Mouse (Mus musculus): Measurements from ENCODE around the gene Smoc1.
A peak's percentile ranks its signal among the peaks of the same experiment; 100 is the strongest.

The Smoc1 gene

GRCm38 (mm10) chr12:81168494-81168893, 141.9 kb downstream of the Smoc1 start:
- H3K4me1 ChIP-seq (replicated peaks; ENCODE audit: low read depth, low read length), result peaks cover 28% of the 10 kb centered on the region
- TF ChIP-seq CTCF (conservative IDR thresholded peaks at IDR 0.05; ENCODE audit: low read length) (peak; percentile 11; the same call in 1 of the 2 replicates), POU5F1 (IDR thresholded peaks at IDR 0.05; ENCODE audit: borderline replicate concordance, low read length) (no peak)
- H3K27me3 ChIP-seq (ENCODE audit: insufficient read depth, low read length), result no peaks in the 10 kb centered on the region

GRCm38 (mm10) chr12:81170076-81170475, 143.5 kb downstream of the Smoc1 start:
- no peak overlapping the region for H3K4me3 ChIP-seq (replicated peaks; ENCODE audit: low read length)
- H3K36me3 ChIP-seq (ENCODE audit: insufficient read depth, low read length), result peaks cover 52% of the 10 kb centered on the region
- no peaks in the 10 kb centered on the region for H3K9me3 ChIP-seq (ENCODE audit: low read length)
- peaks cover 28% of the 10 kb centered on the region for H3K4me1 ChIP-seq (replicated peaks; ENCODE audit: low read depth, low read length)
- no peaks in the 10 kb centered on the region for H3K27me3 ChIP-seq (ENCODE audit: insufficient read depth, low read length)
- no peak for TF ChIP-seq NANOG (IDR thresholded peaks at IDR 0.05; ENCODE audit: borderline replicate concordance, low read length)
- TF ChIP-seq CTCF (conservative IDR thresholded peaks at IDR 0.05; ENCODE audit: low read length), result peak; percentile 81
- TF ChIP-seq POU5F1 (IDR thresholded peaks at IDR 0.05; ENCODE audit: borderline replicate concordance, low read length), result no peak

More at GRCm38 (mm10) chr12:81168494-81168893, 141.9 kb downstream of the Smoc1 start:
- Histone ChIP-seq H3K4me3 (replicated peaks; ENCODE audit: low read length) (no peak overlapping the region), H3K36me3 (ENCODE audit: insufficient read depth, low read length) (peaks cover 52% of the 10 kb centered on the region), H3K9me3 (ENCODE audit: low read length) (no peaks in the 10 kb centered on the region)

DNA sequence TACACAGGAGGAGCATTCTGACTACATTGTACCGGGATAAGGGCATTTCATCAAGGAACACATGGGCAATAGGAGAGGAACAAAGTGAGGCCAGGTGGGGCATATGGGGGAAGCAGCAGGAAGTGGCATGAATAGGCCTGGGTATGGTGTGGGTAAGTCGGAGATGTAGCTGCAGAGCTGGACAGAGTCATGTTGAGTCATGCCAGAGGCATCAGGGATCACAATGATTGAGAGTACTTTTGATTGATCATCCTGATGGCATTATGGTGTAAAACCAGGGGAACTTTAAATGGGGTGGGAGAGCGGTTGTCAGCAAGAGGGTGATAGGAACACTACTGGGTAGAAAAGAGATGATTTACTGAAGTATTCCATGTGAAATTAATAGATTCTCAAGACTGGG, 146.4 kb downstream of the Smoc1 start:
- H3K27me3 ChIP-seq (ENCODE audit: insufficient read depth, low read length), result no peaks in the 10 kb centered on the region
- H3K4me1 ChIP-seq (replicated peaks; ENCODE audit: low read depth, low read length), result peaks cover 6% of the 10 kb centered on the region
- no peaks in the 10 kb centered on the region for H3K9me3 ChIP-seq (ENCODE audit: low read length)
- TF ChIP-seq NANOG (IDR thresholded peaks at IDR 0.05; ENCODE audit: borderline replicate concordance, low read length) (no peak), CTCF (conservative IDR thresholded peaks at IDR 0.05; ENCODE audit: low read length) (no peak), POU5F1 (IDR thresholded peaks at IDR 0.05; ENCODE audit: borderline replicate concordance, low read length) (no peak)
- peaks cover 46% of the 10 kb centered on the region for H3K36me3 ChIP-seq (ENCODE audit: insufficient read depth, low read length)
- H3K4me3 ChIP-seq (replicated peaks; ENCODE audit: low read length), result no peak overlapping the region

- no peaks in the 10 kb centered on the region for H3K4me1 ChIP-seq (replicated peaks; ENCODE audit: low read depth, low read length)
- H3K4me3 ChIP-seq (replicated peaks; ENCODE audit: low read length), result no peak overlapping the region
- no peak for TF ChIP-seq CTCF (conservative IDR thresholded peaks at IDR 0.05; ENCODE audit: low read length)
- TF ChIP-seq NANOG (IDR thresholded peaks at IDR 0.05; ENCODE audit: borderline replicate concordance, low read length), result no peak
- no peak for TF ChIP-seq POU5F1 (IDR thresholded peaks at IDR 0.05; ENCODE audit: borderline replicate concordance, low read length)
- H3K27me3 ChIP-seq (ENCODE audit: insufficient read depth, low read length), result no peaks in the 10 kb centered on the region
- H3K9me3 ChIP-seq (ENCODE audit: low read length), result no peaks in the 10 kb centered on the region
- H3K36me3 ChIP-seq (ENCODE audit: insufficient read depth, low read length), result peaks cover 45% of the 10 kb centered on the region
Measured at GRCm38 (mm10) chr12:81173893-81174292, 147.3 kb downstream of the Smoc1 start.

- Histone ChIP-seq H3K4me1 (replicated peaks; ENCODE audit: low read depth, low read length) (no peaks in the 10 kb centered on the region), H3K36me3 (ENCODE audit: insufficient read depth, low read length) (peaks cover 46% of the 10 kb centered on the region), H3K4me3 (replicated peaks; ENCODE audit: low read length) (no peak overlapping the region), H3K27me3 (ENCODE audit: insufficient read depth, low read length) (no peaks in the 10 kb centered on the region), H3K9me3 (ENCODE audit: low read length) (no peaks in the 10 kb centered on the region)
- TF ChIP-seq POU5F1 (IDR thresholded peaks at IDR 0.05; ENCODE audit: borderline replicate concordance, low read length), result no peak
- no peak for TF ChIP-seq NANOG (IDR thresholded peaks at IDR 0.05; ENCODE audit: borderline replicate concordance, low read length)
- TF ChIP-seq CTCF (conservative IDR thresholded peaks at IDR 0.05; ENCODE audit: low read length), result no peak
Measured at GRCm38 (mm10) chr12:81175252-81175651, 148.6 kb downstream of the Smoc1 start.

- peak; percentile 86 for TF ChIP-seq CTCF (conservative IDR thresholded peaks at IDR 0.05; ENCODE audit: low read length)
- no peak for TF ChIP-seq NANOG (IDR thresholded peaks at IDR 0.05; ENCODE audit: borderline replicate concordance, low read length)
Measured at GRCm38 (mm10) chr12:81182073-81182472, 155.5 kb downstream of the Smoc1 start.

DNA sequence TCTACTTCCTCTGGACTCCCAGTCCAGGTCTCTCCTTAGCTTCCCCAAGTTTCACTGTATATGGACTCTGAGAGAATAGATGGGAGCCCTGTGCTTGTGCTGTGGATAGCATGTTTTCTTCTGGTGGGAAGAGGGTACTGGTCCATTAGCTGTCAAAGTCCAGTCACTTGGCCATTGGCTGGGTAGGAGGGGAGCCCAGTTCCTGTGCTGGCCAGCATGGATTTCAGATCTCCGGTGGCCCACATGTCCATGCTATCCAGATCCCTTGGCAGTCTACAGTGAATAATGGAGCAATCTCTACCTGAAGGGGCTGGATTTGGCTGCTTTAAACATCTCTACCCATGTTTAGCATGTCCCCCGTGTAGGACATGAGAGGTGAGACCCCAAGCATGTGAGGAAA, 158.4 kb downstream of the Smoc1 start:
- Histone ChIP-seq H3K27me3 (ENCODE audit: insufficient read depth, low read length) (no peaks in the 10 kb centered on the region), H3K4me3 (replicated peaks; ENCODE audit: low read length) (no peak overlapping the region), H3K9me3 (ENCODE audit: low read length) (no peaks in the 10 kb centered on the region), H3K4me1 (replicated peaks; ENCODE audit: low read depth, low read length) (peaks cover 4% of the 10 kb centered on the region; the same call in 1 of the 2 replicates), H3K36me3 (ENCODE audit: insufficient read depth, low read length) (peaks cover 50% of the 10 kb centered on the region)
- TF ChIP-seq NANOG (IDR thresholded peaks at IDR 0.05; ENCODE audit: borderline replicate concordance, low read length), result no peak
- no peak for TF ChIP-seq POU5F1 (IDR thresholded peaks at IDR 0.05; ENCODE audit: borderline replicate concordance, low read length)
- no peak for TF ChIP-seq CTCF (conservative IDR thresholded peaks at IDR 0.05; ENCODE audit: low read length)

More at GRCm38 (mm10) chr12:81182073-81182472, 155.5 kb downstream of the Smoc1 start:
- Histone ChIP-seq H3K36me3 (ENCODE audit: insufficient read depth, low read length) (peaks cover 69% of the 10 kb centered on the region), H3K4me1 (replicated peaks; ENCODE audit: low read depth, low read length) (peaks cover 4% of the 10 kb centered on the region; the same call in 1 of the 2 replicates), H3K27me3 (ENCODE audit: insufficient read depth, low read length) (no peaks in the 10 kb centered on the region), H3K4me3 (replicated peaks; ENCODE audit: low read length) (no peak overlapping the region), H3K9me3 (ENCODE audit: low read length) (no peaks in the 10 kb centered on the region)

GRCm38 (mm10) chr12:81186081-81186480, 159.5 kb downstream of the Smoc1 start:
- H3K9me3 ChIP-seq (ENCODE audit: low read length), result no peaks in the 10 kb centered on the region
- H3K36me3 ChIP-seq (ENCODE audit: insufficient read depth, low read length), result peaks cover 41% of the 10 kb centered on the region
- H3K4me1 ChIP-seq (replicated peaks; ENCODE audit: low read depth, low read length), result peaks cover 4% of the 10 kb centered on the region; the same call in 1 of the 2 replicates

DNA sequence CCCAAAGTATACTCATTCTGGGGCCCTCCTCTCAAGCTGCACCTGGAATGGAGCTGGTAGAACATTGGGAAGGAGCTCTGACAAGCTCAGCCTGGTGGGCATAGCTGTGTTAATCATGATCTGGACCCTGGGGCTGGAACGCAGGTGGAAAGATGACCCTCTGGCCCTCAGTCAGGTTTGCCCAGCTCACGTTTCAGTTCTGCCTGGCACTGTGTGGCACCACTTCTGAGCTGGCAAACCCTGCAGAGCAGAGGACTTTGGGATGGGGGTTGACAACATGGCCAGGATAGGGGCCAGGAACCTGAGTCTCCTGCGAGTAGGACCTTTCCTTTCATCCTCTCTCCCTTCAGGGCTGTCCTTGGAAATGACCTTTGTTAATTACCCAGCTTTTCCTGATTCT, 160.1 kb downstream of the Smoc1 start:
- peaks cover 36% of the 10 kb centered on the region for H3K36me3 ChIP-seq (ENCODE audit: insufficient read depth, low read length)
- H3K4me1 ChIP-seq (replicated peaks; ENCODE audit: low read depth, low read length), result peaks cover 4% of the 10 kb centered on the region; the same call in 1 of the 2 replicates
- no peaks in the 10 kb centered on the region for H3K27me3 ChIP-seq (ENCODE audit: insufficient read depth, low read length)
- H3K9me3 ChIP-seq (ENCODE audit: low read length), result no peaks in the 10 kb centered on the region
- TF ChIP-seq CTCF (conservative IDR thresholded peaks at IDR 0.05; ENCODE audit: low read length), result no peak
- no peak for TF ChIP-seq POU5F1 (IDR thresholded peaks at IDR 0.05; ENCODE audit: borderline replicate concordance, low read length)
- TF ChIP-seq NANOG (IDR thresholded peaks at IDR 0.05; ENCODE audit: borderline replicate concordance, low read length), result no peak
- no peak overlapping the region for H3K4me3 ChIP-seq (replicated peaks; ENCODE audit: low read length)

More at GRCm38 (mm10) chr12:81186081-81186480, 159.5 kb downstream of the Smoc1 start:
- H3K4me3 ChIP-seq (replicated peaks; ENCODE audit: low read length), result no peak overlapping the region
- H3K27me3 ChIP-seq (ENCODE audit: insufficient read depth, low read length), result no peaks in the 10 kb centered on the region
- TF ChIP-seq POU5F1 (IDR thresholded peaks at IDR 0.05; ENCODE audit: borderline replicate concordance, low read length) (no peak), CTCF (conservative IDR thresholded peaks at IDR 0.05; ENCODE audit: low read length) (no peak), NANOG (IDR thresholded peaks at IDR 0.05; ENCODE audit: borderline replicate concordance, low read length) (no peak)

All from E14TG2a.4 (cell line).